Mouse (Mus musculus): ENCODE data around the gene Mtg1. TPM values are rescaled to one million over a fixed set of nuclear protein-coding genes. Genes with fewer than 3 reads are reported as not detected.

Mtg1 gene
- polyA plus RNA-seq, 1 experiment from 2014 or later: 27.8 TPM

- Histone ChIP-seq H3K4me2 (no peak overlapping the region), H3K4me3 (no peak overlapping the region), H3K4me1 (replicated peaks) (no peaks in the 10 kb centered on the region), H3K27me3 (no peaks in the 10 kb centered on the region), H3K9me3 (replicated peaks) (no peaks in the 10 kb centered on the region), H3K36me3 (no peaks in the 10 kb centered on the region), H3K9ac (no peak overlapping the region), H3K27ac (no peak overlapping the region)
- 76% methylated on average over 2 of the region's 2 CpGs for WGBS
- ATAC-seq (replicated peaks; ENCODE audit: insufficient number of reproducible peaks, insufficient read depth, low FRiP score, low read depth): 0 out of 2 replicates have a peak, but pooled peaks have one; percentile 31
Observed at GRCm38 (mm10) chr7:140192851-140193250, 55.5 kb downstream of the Mtg1 start.

GRCm38 (mm10) chr7:140194031-140194430 lies 56.7 kb downstream of the Mtg1 start:
- no peak overlapping the region for H3K4me3 ChIP-seq
- WGBS: 77% methylated on average over 4 of the region's 4 CpGs
- H3K9me3 ChIP-seq (replicated peaks): no peaks in the 10 kb centered on the region
- no peaks in the 10 kb centered on the region for H3K4me1 ChIP-seq (replicated peaks)
- no peaks in the 10 kb centered on the region for H3K27me3 ChIP-seq
- H3K4me2 ChIP-seq: no peak overlapping the region
- no peak for ATAC-seq (replicated peaks; ENCODE audit: insufficient number of reproducible peaks, insufficient read depth, low FRiP score, low read depth)
- H3K9ac ChIP-seq: no peak overlapping the region
- no peak overlapping the region for H3K27ac ChIP-seq
- no peaks in the 10 kb centered on the region for H3K36me3 ChIP-seq

- ATAC-seq (replicated peaks; ENCODE audit: insufficient number of reproducible peaks, insufficient read depth, low FRiP score, low read depth): no peak
- WGBS: 69% methylated on average over 8 of the region's 8 CpGs
- H3K9me3 ChIP-seq (replicated peaks): no peaks in the 10 kb centered on the region
Observed at GRCm38 (mm10) chr7:140196002-140196401, 58.6 kb downstream of the Mtg1 start.

More at GRCm38 (mm10) chr7:140196002-140196401, 58.6 kb downstream of the Mtg1 start:
- H3K36me3 ChIP-seq: no peaks in the 10 kb centered on the region
- H3K4me1 ChIP-seq (replicated peaks): no peaks in the 10 kb centered on the region
- no peak overlapping the region for H3K9ac ChIP-seq
- no peak overlapping the region for H3K4me2 ChIP-seq
- H3K27me3 ChIP-seq: no peaks in the 10 kb centered on the region
- no peak overlapping the region for H3K4me3 ChIP-seq
- H3K27ac ChIP-seq: no peak overlapping the region

Other genes starting within 250 kb of the Mtg1 start
- 0.11 and 0.68 TPM in 2 replicates for gene Kndc1, start 242.9 kb upstream of the Mtg1 start, polyA plus RNA-seq (2015; fragmentation: Nextera tagmentation; extraction: Ambion mirVana)
- gene Utf1, start 193.8 kb upstream of the Mtg1 start, polyA plus RNA-seq (2015; fragmentation: Nextera tagmentation; extraction: Ambion mirVana): 0.60 TPM in 1 of 2 replicates, not detected in the other
- 0.57 TPM in 1 of 2 replicates, not detected in the other for gene 6430531B16Rik, start 158.8 kb upstream of the Mtg1 start, polyA plus RNA-seq (2015; fragmentation: Nextera tagmentation; extraction: Ambion mirVana)
- gene Adam8, start 145.0 kb upstream of the Mtg1 start, polyA plus RNA-seq (2015; fragmentation: Nextera tagmentation; extraction: Ambion mirVana): 1.3 and 3.1 TPM in 2 replicates
- 27.6 and 32.0 TPM in 2 replicates for gene Zfp511, start 101.2 kb upstream of the Mtg1 start, polyA plus RNA-seq (2015; fragmentation: Nextera tagmentation; extraction: Ambion mirVana)
- 27.4 and 37.0 TPM in 2 replicates for gene Tubgcp2, start 100.9 kb upstream of the Mtg1 start, polyA plus RNA-seq (2015; fragmentation: Nextera tagmentation; extraction: Ambion mirVana)
- not detected in 2 replicates for gene Msx3, start 88.5 kb upstream of the Mtg1 start, polyA plus RNA-seq (2015; fragmentation: Nextera tagmentation; extraction: Ambion mirVana)
- gene Caly, start 55.0 kb upstream of the Mtg1 start, polyA plus RNA-seq (2015; fragmentation: Nextera tagmentation; extraction: Ambion mirVana): 0.45 and 0.67 TPM in 2 replicates
- gene Prap1, start 44.2 kb upstream of the Mtg1 start, polyA plus RNA-seq (2015; fragmentation: Nextera tagmentation; extraction: Ambion mirVana): 0.29 TPM in 1 of 2 replicates, not detected in the other
- gene Fuom, start 35.1 kb upstream of the Mtg1 start, polyA plus RNA-seq (2015; fragmentation: Nextera tagmentation; extraction: Ambion mirVana): 79.5 and 107 TPM in 2 replicates
- 11.1 and 11.7 TPM in 2 replicates for gene Paox, start 21.8 kb upstream of the Mtg1 start, polyA plus RNA-seq (2015; fragmentation: Nextera tagmentation; extraction: Ambion mirVana)
- 192 and 217 TPM in 2 replicates for gene Echs1, start 21.1 kb upstream of the Mtg1 start, polyA plus RNA-seq (2015; fragmentation: Nextera tagmentation; extraction: Ambion mirVana)
- 0.05 and 0.36 TPM in 2 replicates for gene Sprn, start 17.3 kb downstream of the Mtg1 start, polyA plus RNA-seq (2015; fragmentation: Nextera tagmentation; extraction: Ambion mirVana)
- gene Olfr522, start 27.2 kb downstream of the Mtg1 start, polyA plus RNA-seq (2015; fragmentation: Nextera tagmentation; extraction: Ambion mirVana): not detected in 2 replicates
- not detected in 2 replicates for gene Olfr523, start 35.7 kb downstream of the Mtg1 start, polyA plus RNA-seq (2015; fragmentation: Nextera tagmentation; extraction: Ambion mirVana)
- gene Olfr524, start 68.4 kb downstream of the Mtg1 start, polyA plus RNA-seq (2015; fragmentation: Nextera tagmentation; extraction: Ambion mirVana): 0.06 and 0.42 TPM in 2 replicates
- 0.87 and 8.2 TPM in 2 replicates for gene Cd163l1, start 80.7 kb downstream of the Mtg1 start, polyA plus RNA-seq (2015; fragmentation: Nextera tagmentation; extraction: Ambion mirVana)
- gene 5830411N06Rik, start 109.7 kb downstream of the Mtg1 start, polyA plus RNA-seq (2015; fragmentation: Nextera tagmentation; extraction: Ambion mirVana): 0.04 and 0.52 TPM in 2 replicates
- gene Olfr525, start 183.3 kb downstream of the Mtg1 start, polyA plus RNA-seq (2015; fragmentation: Nextera tagmentation; extraction: Ambion mirVana): not detected in 2 replicates
- not detected in 2 replicates for gene Olfr527, start 196.5 kb downstream of the Mtg1 start, polyA plus RNA-seq (2015; fragmentation: Nextera tagmentation; extraction: Ambion mirVana)
- gene Olfr60, start 224.1 kb downstream of the Mtg1 start, polyA plus RNA-seq (2015; fragmentation: Nextera tagmentation; extraction: Ambion mirVana): not detected in 2 replicates
- not detected in 2 replicates for gene Olfr530, start 238.8 kb downstream of the Mtg1 start, polyA plus RNA-seq (2015; fragmentation: Nextera tagmentation; extraction: Ambion mirVana)

Data from heart, embryonic 15.5 days (tissue).